Comparison of ENCODE assay signal across 22 mouse cellular contexts in genomic region chr1:137839703-137840102, GRCm38 (mm10).
"Had no signal": no experiment of that assay in that cellular context is flagged by ENCODE, and none has a peak within 500 bp of the region (broad histone marks: within the 10 kb centered on the region; RNA-seq: fewer than 3 reads in every experiment).

No protein-coding gene starts in this region.

- DNase-seq: kidney, adult 11 months; kidney, adult 9 months; kidney, postnatal 14 days; kidney, postnatal 4 days; left cerebral cortex, postnatal 4 days; liver, postnatal 0 days; right cerebral cortex, adult 18-20 months; right cerebral cortex, postnatal 14 days; right cerebral cortex, postnatal 4 days; thymus, adult 2 months; thymus, postnatal 14 days; thymus, postnatal 4 days had no signal

- H3K36me3 ChIP-seq: limb, embryonic 12.5 days; limb, embryonic 15.5 days; midbrain, embryonic 12.5 days; neural tube, embryonic 13.5 days had no signal

- H3K4me3 ChIP-seq: limb, embryonic 12.5 days; limb, embryonic 15.5 days; midbrain, embryonic 12.5 days; myocyte; neural tube, embryonic 13.5 days had no signal

- H3K9me3 ChIP-seq: limb, embryonic 12.5 days; limb, embryonic 15.5 days; midbrain, embryonic 12.5 days; neural tube, embryonic 13.5 days had no signal

- ATAC-seq: liver, postnatal 0 days; midbrain, embryonic 16.5 days had no signal

- H3K27ac ChIP-seq: limb, embryonic 12.5 days; limb, embryonic 15.5 days; liver, embryonic 14.5 days; macrophage; midbrain, embryonic 12.5 days; neural tube, embryonic 13.5 days; stomach, postnatal 0 days had no signal

- H3K27me3 ChIP-seq: limb, embryonic 12.5 days; limb, embryonic 15.5 days; midbrain, embryonic 12.5 days; neural tube, embryonic 13.5 days had no signal

- H3K9ac ChIP-seq: limb, embryonic 12.5 days; limb, embryonic 15.5 days; liver, embryonic 14.5 days; liver, postnatal 0 days; midbrain, embryonic 12.5 days; neural tube, embryonic 13.5 days had no signal

- H3K4me2 ChIP-seq: limb, embryonic 12.5 days; limb, embryonic 15.5 days; liver, embryonic 11.5 days; midbrain, embryonic 12.5 days; neural tube, embryonic 13.5 days had no signal
